Mouse (Mus musculus): ENCODE measurements at regions not wholly inside any gene's neighbourhood (a gene's known extent, or its start where the extent isn't known, plus 50 kb on each side); places are given as distances from the start of the nearest gene placed in this dataset.

GRCm38 (mm10) chr3:132015205-132015604 lies 69.9 kb upstream of the Dkk2 start:
- no peak for DNase-seq (ENCODE audit: low read depth, low spot score)

GRCm38 (mm10) chr3:132017485-132018261 lies 67.4 kb upstream of the Dkk2 start:
- DNase-seq (ENCODE audit: low read depth, low spot score): no peak

- DNase-seq (ENCODE audit: low read depth, low spot score): no peak
These were observed 66.6 kb upstream of the Dkk2 start for GRCm38 (mm10) chr3:132018505-132018904.

- DNase-seq (ENCODE audit: low read depth, low spot score): no peak
These were observed 63.1 kb upstream of the Dkk2 start for GRCm38 (mm10) chr3:132022032-132022431.

GRCm38 (mm10) chr3:132023342-132023741 lies 61.8 kb upstream of the Dkk2 start:
- DNase-seq (ENCODE audit: low read depth, low spot score): no peak

- DNase-seq (ENCODE audit: low read depth, low spot score): no peak
These were observed 56.0 kb upstream of the Dkk2 start for GRCm38 (mm10) chr3:132029112-132029511.

- no peak for DNase-seq (ENCODE audit: low read depth, low spot score)
These were observed 51.9 kb upstream of the Dkk2 start for GRCm38 (mm10) chr3:132033078-132033713.

- DNase-seq (ENCODE audit: low read depth, low spot score): no peak
These were observed 49.9 kb upstream of the Dkk2 start for GRCm38 (mm10) chr3:132035176-132035575.
